Mouse (Mus musculus) bone marrow, adult 2 months (tissue): ENCODE data around the gene Dusp2.

Experiments
- CTCF ChIP-seq: fragments of 200-500 bp; IDR thresholded peaks from 2 replicates; pipeline ENCODE4 v1.5.1; 2011; ENCODE audit warnings: low read length, control low read depth; ENCODE audit not compliant: control insufficient read depth, insufficient read depth
- POLR2A ChIP-seq: fragments of 200-500 bp; IDR thresholded peaks from 2 replicates; pipeline ENCODE4 v1.6.1; 2011; ENCODE audit warnings: low read depth, mild to moderate bottlenecking, control low read depth, low read length, borderline replicate concordance; ENCODE audit not compliant: control insufficient read depth

- TF ChIP-seq POLR2A, result no peak
- no peak for TF ChIP-seq CTCF
Observed at GRCm38 (mm10) chr2:127364452-127364851, 28.5 kb downstream of the Dusp2 start.
